Mouse (Mus musculus): ENCODE measurements at regions not wholly inside any gene's neighbourhood (a gene's known extent, or its start where the extent isn't known, plus 50 kb on each side); places are given as distances from the start of the nearest gene placed in this dataset.

DNA sequence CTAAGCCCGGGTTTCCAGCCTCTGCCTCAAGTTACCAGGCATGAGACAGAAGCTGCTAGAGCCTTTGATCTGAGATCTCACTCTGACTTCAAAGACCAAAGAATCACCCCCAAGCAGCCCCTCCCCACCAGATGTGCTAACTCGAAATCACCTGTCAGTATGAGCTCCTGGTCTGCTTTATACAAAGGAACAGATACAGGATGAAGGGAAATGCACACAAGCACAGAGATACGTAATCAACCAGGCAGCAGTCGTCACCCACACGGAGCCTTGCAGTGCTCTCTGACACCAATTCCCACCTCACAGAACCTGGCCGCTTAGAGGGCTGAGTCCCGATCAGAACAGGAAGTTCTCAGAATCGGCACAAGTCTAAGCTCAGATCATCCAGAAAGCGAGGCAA, 90.6 kb downstream of the Psmg1 start:
- WGBS = 42% methylated on average over 9 of the region's 9 CpGs
- TF ChIP-seq POLR2A (IDR thresholded peaks at IDR 0.05; ENCODE audit: borderline replicate concordance, control insufficient read depth, low read depth, low read length) (no peak), CTCF (IDR thresholded peaks at IDR 0.05; ENCODE audit: control insufficient read depth, insufficient read depth, low read length) (no peak)
- Histone ChIP-seq H3K4me1 (ENCODE audit: control insufficient read depth, insufficient read depth, low read length) (no peaks in the 10 kb centered on the region; the same call in 1 of the 2 replicates), H3K4me3 (replicated peaks; ENCODE audit: control insufficient read depth, low read depth, low read length) (no peak overlapping the region), H3K27ac (ENCODE audit: control insufficient read depth, insufficient read depth, low read depth, low read length, poor library complexity) (no peak overlapping the region)

- Histone ChIP-seq H3K27ac (ENCODE audit: control insufficient read depth, insufficient read depth, low read depth, low read length, poor library complexity) (no peak overlapping the region), H3K4me3 (replicated peaks; ENCODE audit: control insufficient read depth, low read depth, low read length) (no peak overlapping the region), H3K4me1 (ENCODE audit: control insufficient read depth, insufficient read depth, low read length) (no peaks in the 10 kb centered on the region; the same call in 1 of the 2 replicates)
- WGBS = 67% methylated on average over 3 of the region's 3 CpGs
- no peak for TF ChIP-seq CTCF (IDR thresholded peaks at IDR 0.05; ENCODE audit: control insufficient read depth, insufficient read depth, low read length)
Observed at GRCm38 (mm10) chr16:95899672-95900071, 91.1 kb downstream of the Psmg1 start.

DNA sequence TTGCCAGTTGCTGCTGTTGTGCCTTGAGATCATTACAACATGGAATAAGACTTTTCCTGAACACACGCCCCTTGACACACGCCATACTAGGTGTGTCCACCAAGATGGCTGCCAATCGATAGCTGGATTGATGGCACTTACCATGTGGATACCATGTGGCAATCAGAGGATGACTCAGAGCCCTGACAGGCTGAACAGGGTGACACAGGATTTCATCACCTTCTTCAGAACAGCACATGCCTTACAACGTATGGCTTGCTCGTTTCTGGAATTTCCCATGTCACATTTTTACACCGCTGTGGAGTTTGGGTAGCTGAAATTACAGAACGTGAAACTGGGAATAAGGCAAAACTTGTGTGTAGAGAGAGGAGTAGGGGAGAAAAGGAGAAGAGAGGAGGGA, 92.9 kb downstream of the Psmg1 start:
- TF ChIP-seq POLR2A (IDR thresholded peaks at IDR 0.05; ENCODE audit: borderline replicate concordance, control insufficient read depth, low read depth, low read length) = no peak
- TF ChIP-seq CTCF (IDR thresholded peaks at IDR 0.05; ENCODE audit: control insufficient read depth, insufficient read depth, low read length) = no peak
- Histone ChIP-seq H3K27ac (ENCODE audit: control insufficient read depth, insufficient read depth, low read depth, low read length, poor library complexity) (no peak overlapping the region), H3K4me3 (replicated peaks; ENCODE audit: control insufficient read depth, low read depth, low read length) (no peak overlapping the region), H3K4me1 (ENCODE audit: control insufficient read depth, insufficient read depth, low read length) (peaks cover 2% of the 10 kb centered on the region; the same call in 1 of the 2 replicates)
- WGBS = 55% methylated on average over 7 of the region's 7 CpGs

DNA sequence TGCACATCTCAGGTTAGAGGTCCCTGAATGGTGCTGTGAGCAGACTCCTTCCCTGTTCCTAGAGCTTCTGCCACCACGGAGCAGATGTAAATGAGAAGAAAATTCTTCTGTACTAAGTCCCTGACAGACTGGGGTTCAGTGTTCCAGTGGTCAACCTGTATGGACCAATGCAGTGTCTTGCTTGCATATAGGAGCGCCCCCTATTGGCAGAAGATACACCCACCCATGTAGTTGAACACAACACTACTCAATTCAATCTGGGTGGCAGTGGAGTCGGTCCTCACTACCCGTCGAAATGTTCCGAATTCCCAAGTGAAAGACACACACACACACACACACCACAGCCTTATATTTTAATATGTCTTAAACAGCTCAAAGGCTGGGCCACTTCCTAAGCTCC, 94.6 kb downstream of the Psmg1 start:
- no peak overlapping the region for H3K4me3 ChIP-seq (replicated peaks; ENCODE audit: control insufficient read depth, low read depth, low read length)
- TF ChIP-seq CTCF (IDR thresholded peaks at IDR 0.05; ENCODE audit: control insufficient read depth, insufficient read depth, low read length) (peak; percentile 32; the same call in 1 of the 2 replicates), POLR2A (IDR thresholded peaks at IDR 0.05; ENCODE audit: borderline replicate concordance, control insufficient read depth, low read depth, low read length) (no peak)
- no peak overlapping the region for H3K27ac ChIP-seq (ENCODE audit: control insufficient read depth, insufficient read depth, low read depth, low read length, poor library complexity)
- peaks cover 2% of the 10 kb centered on the region; the same call in 1 of the 2 replicates for H3K4me1 ChIP-seq (ENCODE audit: control insufficient read depth, insufficient read depth, low read length)
- WGBS = 82% methylated on average over 6 of the region's 6 CpGs

DNA sequence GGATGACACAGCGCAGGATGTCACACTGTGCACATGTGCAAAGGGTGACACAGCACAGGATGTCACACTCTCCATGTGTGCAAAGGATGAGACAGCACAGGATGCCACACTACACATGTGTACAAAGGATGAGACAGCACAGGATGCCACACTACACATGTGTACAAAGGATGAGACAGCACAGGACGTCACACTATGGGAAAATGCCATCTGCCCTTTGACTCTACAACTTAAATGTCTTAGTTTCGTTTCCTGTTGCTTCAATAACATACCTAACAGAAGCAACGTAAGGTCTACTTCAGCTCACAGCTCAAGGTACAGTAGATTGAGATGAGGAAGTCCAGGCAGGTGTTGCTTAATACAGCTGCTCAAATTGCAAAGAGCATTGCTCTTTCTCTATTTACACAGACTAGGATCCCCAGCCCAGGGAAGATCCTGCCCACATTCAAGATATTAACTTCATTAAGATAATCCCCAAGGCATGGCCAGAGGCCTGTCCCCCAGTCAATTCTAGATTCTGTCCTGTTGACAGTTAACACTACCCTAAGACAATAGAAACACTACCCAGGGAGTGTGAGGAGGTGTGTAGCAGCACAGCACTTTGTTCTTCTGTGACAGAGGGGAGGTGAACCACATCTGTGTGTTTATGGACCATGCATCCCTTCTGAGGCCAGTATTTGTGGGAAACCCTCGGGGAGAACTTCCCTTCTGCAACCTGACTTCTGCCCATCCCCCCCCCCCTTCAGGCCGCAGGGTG, 97.0 kb downstream of the Psmg1 start:
- Histone ChIP-seq H3K4me3 (replicated peaks; ENCODE audit: control insufficient read depth, low read depth, low read length) (no peak overlapping the region), H3K27ac (ENCODE audit: control insufficient read depth, insufficient read depth, low read depth, low read length, poor library complexity) (peak overlapping the region; percentile 54; the same call in 1 of the 2 replicates), H3K4me1 (ENCODE audit: control insufficient read depth, insufficient read depth, low read length) (peaks cover 2% of the 10 kb centered on the region; the same call in 1 of the 2 replicates)
- TF ChIP-seq POLR2A (IDR thresholded peaks at IDR 0.05; ENCODE audit: borderline replicate concordance, control insufficient read depth, low read depth, low read length) (no peak), CTCF (IDR thresholded peaks at IDR 0.05; ENCODE audit: control insufficient read depth, insufficient read depth, low read length) (no peak)
- WGBS = 27% methylated on average over 6 of the region's 6 CpGs

DNA sequence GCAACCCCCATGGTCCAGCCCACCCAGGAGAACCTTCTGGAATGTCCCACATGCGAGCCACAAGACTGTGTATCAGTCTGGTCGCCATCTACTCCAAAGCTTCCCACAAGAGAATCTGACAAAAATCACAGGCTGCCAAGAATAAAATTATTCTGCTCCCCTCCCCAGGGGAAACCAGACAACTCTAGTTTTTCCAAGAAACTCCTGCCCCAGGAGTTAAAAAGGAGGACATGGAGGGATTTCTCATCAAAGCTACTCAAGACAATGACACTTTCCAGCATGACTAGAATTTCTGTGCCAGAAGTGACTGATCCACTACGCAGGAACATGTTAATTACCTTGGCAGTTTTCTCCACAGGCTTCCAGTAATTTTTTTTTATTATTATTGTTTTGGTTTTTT, 98.4 kb downstream of the Psmg1 start:
- H3K4me3 ChIP-seq (replicated peaks; ENCODE audit: control insufficient read depth, low read depth, low read length) = no peak overlapping the region
- H3K27ac ChIP-seq (ENCODE audit: control insufficient read depth, insufficient read depth, low read depth, low read length, poor library complexity) = no peak overlapping the region
- WGBS = 79% methylated on average over 3 of the region's 3 CpGs
- TF ChIP-seq POLR2A (IDR thresholded peaks at IDR 0.05; ENCODE audit: borderline replicate concordance, control insufficient read depth, low read depth, low read length) (no peak), CTCF (IDR thresholded peaks at IDR 0.05; ENCODE audit: control insufficient read depth, insufficient read depth, low read length) (no peak)
- peaks cover 2% of the 10 kb centered on the region; the same call in 1 of the 2 replicates for H3K4me1 ChIP-seq (ENCODE audit: control insufficient read depth, insufficient read depth, low read length)

DNA sequence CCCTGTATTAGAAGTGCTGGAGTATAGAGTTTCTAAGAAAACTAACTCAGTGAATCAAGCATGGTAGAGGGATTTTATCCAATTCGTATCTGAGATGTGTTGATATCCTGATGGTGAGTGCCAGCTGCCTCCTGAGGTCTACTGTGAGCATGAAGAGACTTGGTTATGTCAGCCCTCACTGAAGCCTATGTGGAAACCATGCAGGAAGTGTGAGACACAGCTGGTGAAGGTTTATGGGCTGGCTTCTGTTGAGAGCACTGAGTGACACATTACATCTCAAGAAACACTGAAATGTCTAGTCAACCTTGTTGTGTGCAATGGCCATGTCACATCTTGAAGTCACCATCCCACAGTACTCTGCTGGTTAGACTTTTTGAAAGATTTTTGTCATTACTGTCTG, 104.6 kb downstream of the Psmg1 start:
- WGBS = 49% methylated on average over 1 of the region's 1 CpGs
- H3K4me1 ChIP-seq (ENCODE audit: control insufficient read depth, insufficient read depth, low read length) = peaks cover 1% of the 10 kb centered on the region; the same call in 1 of the 2 replicates
- TF ChIP-seq POLR2A (IDR thresholded peaks at IDR 0.05; ENCODE audit: borderline replicate concordance, control insufficient read depth, low read depth, low read length) = no peak
- no peak for TF ChIP-seq CTCF (IDR thresholded peaks at IDR 0.05; ENCODE audit: control insufficient read depth, insufficient read depth, low read length)
- no peak overlapping the region for H3K27ac ChIP-seq (ENCODE audit: control insufficient read depth, insufficient read depth, low read depth, low read length, poor library complexity)
- H3K4me3 ChIP-seq (replicated peaks; ENCODE audit: control insufficient read depth, low read depth, low read length) = no peak overlapping the region

- Histone ChIP-seq H3K4me1 (ENCODE audit: control insufficient read depth, insufficient read depth, low read length) (peaks cover 2% of the 10 kb centered on the region; the same call in 1 of the 2 replicates), H3K27ac (ENCODE audit: control insufficient read depth, insufficient read depth, low read depth, low read length, poor library complexity) (no peak overlapping the region), H3K4me3 (replicated peaks; ENCODE audit: control insufficient read depth, low read depth, low read length) (no peak overlapping the region)
- TF ChIP-seq CTCF (IDR thresholded peaks at IDR 0.05; ENCODE audit: control insufficient read depth, insufficient read depth, low read length) = no peak
- TF ChIP-seq POLR2A (IDR thresholded peaks at IDR 0.05; ENCODE audit: borderline replicate concordance, control insufficient read depth, low read depth, low read length) = no peak
- 82% methylated on average over 4 of the region's 4 CpGs for WGBS
Observed at GRCm38 (mm10) chr16:95873297-95873696, 117.5 kb downstream of the Psmg1 start.

All from bone marrow, adult 2 months (tissue).